Mouse (Mus musculus): ENCODE data around the gene Adamtsl3. TPM values are rescaled to one million over a fixed set of nuclear protein-coding genes. Genes with fewer than 3 reads are reported as not detected.
"Not testable (repeated sequence)": the region's sequence is repeated elsewhere in the genome, so short reads cannot be mapped to it uniquely, and the experiment has no call there.

Gene Adamtsl3
- total RNA-seq, 1 experiment from 2014 or later = not detected

DNA sequence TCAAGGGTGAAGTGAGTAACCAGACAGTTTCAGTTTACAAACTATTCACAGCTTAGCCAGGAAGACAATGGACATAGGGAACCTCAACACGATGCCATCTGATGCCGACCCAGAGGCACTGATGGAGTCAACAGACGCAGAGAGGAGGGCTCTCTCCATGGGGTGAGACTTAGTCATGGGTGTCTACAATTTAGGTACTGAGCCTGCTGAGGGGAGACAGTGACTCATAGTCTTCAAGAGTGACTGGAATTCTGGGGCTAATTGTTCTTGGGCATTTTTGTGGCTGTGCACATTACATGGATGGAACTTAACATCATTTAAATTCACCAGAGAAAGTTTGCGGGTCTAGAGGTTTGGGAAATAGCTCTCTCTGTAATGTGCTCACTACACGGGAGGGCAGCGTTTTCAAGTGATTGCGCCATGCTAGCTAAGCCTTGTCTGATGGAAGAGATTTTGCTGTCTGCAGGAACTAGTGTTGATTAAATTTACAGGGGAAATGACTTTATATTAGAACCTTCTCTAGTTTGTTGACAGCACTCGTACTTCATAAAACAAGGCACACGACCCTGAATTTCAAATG, 70.1 kb downstream of the Adamtsl3 start:
- ATAC-seq (ENCODE audit: extremely low read depth, insufficient number of reproducible peaks, low FRiP score, poor library complexity, severe bottlenecking) = no peak

DNA sequence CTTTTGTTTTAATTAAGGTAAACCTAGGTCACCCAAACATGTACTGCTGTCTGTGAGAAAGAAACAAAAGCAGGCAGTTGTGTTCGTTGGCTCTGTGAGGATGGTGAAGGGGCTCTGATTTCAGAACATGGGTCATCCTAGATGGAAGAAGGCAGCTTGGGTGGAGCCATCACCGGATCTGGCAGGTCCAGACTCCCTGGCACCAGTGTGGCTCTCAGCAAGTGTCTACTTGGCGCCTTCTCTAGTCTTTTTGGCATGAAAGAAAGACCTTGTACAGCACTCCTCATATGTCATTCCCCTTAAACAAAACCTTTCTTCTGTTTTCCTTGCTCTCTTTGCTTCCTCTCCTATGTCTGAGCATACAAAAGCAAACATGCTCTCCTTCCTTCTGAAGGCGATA, 75.5 kb downstream of the Adamtsl3 start:
- ATAC-seq (ENCODE audit: extremely low read depth, insufficient number of reproducible peaks, low FRiP score, poor library complexity, severe bottlenecking) = no peak

DNA sequence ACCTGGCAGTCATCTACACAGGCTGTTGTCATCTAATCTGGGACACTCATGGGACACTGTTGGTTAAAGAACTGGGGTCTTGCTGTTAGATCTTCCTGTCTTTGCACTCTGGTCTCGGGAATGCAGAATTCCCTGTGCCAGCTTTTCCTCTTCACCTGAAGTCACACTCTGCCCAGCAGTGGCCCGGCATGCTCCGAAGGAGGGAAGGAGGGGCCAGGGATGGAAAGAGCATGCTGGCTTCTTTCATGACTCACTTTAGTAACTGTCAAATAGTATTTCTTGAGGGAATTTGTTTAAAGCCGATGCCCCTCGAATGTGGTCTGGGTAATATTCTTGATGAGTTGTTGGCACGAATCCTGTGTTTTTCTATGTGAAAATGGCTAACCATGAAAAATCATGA, 81.2 kb downstream of the Adamtsl3 start:
- ATAC-seq (ENCODE audit: extremely low read depth, insufficient number of reproducible peaks, low FRiP score, poor library complexity, severe bottlenecking) = no peak

DNA sequence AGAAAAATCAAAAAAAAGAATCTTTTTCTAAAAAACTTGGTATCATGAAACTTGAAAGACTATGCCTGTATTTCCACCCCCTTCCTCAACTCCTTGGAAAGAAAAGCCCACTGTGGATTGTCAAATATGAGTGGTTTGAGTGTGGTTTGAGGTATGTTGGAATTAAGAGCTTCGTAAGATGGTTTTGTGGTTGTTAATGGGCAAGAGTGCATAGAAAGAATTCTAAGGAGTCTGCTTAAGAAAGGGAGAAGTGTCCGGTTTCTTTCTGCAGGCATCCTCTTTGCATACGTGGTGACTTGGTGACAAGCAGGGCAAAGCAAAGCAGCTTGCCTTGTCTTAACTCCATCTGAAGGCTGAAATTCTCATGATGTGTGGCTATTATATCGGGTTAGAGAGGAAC, 81.6 kb downstream of the Adamtsl3 start:
- no peak for ATAC-seq (ENCODE audit: extremely low read depth, insufficient number of reproducible peaks, low FRiP score, poor library complexity, severe bottlenecking)

DNA sequence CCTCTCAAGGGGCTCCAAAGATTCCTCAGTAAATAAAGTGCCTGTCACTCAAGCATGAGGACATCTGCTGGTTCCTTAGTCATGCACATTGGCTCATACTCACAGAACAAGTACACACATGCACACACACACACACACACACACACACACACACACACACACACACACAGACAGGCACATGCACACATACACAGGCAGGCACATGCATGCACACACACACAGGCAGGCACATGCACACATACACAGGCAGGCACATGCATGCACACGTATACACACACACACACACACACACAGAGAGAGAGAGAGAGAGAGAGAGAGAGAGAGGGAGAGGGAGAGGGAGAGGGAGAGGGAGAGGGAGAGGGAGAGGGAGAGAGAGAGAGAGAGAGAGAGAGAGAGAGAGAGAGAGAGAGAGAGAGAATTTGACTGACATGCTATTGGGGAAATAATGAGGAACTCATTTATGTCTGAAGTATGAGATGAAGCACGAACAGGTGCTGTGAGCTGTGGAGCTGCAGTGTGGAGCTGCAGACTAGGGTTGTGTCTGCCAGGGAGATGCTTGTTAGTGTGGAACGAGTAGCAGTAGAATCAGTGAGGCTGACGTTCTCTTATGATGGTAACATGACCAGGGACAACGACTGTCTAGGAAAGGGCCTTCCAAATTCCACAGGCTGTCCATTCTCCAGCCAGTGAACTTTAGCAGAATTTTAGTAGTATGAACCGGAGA, 85.0 kb downstream of the Adamtsl3 start:
- not testable (repeated sequence) for ATAC-seq (ENCODE audit: extremely low read depth, insufficient number of reproducible peaks, low FRiP score, poor library complexity, severe bottlenecking)

DNA sequence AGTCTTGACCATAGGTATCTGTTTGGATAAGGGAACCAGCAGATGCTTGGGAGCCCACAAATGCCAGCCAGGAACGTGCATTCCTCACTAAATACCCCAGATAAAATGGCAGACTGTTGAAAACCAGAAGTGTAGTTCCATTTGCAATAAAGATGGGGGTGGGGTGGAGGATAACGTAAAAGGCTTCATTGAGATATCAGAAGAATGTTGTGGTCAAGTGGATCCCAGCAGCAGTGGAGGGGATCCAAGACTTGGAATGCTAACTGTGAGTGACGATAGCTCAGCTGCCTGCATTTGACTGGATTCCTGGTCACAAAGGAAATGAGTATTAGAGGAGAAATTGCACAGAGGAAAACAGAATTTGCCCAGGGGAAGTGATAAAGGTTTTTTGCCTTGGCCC, 87.1 kb downstream of the Adamtsl3 start:
- ATAC-seq (ENCODE audit: extremely low read depth, insufficient number of reproducible peaks, low FRiP score, poor library complexity, severe bottlenecking) = no peak

DNA sequence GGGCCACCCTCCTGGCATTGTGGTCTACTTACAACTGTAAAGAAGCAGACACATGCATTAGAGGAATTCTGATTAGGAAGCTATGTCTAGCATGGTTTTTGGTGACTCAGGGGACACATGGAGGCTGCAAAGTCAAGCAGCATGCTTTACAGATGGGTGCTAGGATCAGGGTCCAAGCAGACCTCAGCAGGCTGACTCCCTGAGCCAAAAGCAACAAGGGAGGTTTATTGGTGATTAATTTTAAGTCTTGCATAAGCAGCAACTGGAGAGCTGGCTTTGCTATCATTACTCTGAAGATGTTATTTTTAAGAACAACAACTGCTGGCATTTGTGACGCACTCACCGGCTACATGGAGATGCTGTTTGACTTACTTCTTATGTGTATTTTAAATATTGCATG, 88.1 kb downstream of the Adamtsl3 start:
- ATAC-seq (ENCODE audit: extremely low read depth, insufficient number of reproducible peaks, low FRiP score, poor library complexity, severe bottlenecking) = no peak

DNA sequence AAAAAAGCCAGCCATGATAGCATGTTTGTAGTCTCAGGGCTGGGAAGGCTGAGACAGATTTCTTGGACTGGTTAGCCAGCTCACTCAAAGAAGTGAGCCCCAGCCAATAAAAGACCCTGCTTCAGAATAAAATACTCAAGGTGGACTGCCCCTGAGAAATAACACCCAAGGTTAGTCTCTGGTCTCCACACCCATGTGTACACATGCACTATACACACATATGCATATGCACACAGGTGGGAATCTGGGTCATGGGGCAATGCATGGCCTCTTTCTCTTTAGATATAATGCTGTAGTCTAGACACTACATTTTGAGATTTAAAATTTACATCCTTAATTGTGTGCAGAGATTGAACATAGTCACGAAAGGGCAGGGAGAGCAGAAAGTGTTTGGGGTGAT, 88.8 kb downstream of the Adamtsl3 start:
- ATAC-seq (ENCODE audit: extremely low read depth, insufficient number of reproducible peaks, low FRiP score, poor library complexity, severe bottlenecking) = no peak

DNA sequence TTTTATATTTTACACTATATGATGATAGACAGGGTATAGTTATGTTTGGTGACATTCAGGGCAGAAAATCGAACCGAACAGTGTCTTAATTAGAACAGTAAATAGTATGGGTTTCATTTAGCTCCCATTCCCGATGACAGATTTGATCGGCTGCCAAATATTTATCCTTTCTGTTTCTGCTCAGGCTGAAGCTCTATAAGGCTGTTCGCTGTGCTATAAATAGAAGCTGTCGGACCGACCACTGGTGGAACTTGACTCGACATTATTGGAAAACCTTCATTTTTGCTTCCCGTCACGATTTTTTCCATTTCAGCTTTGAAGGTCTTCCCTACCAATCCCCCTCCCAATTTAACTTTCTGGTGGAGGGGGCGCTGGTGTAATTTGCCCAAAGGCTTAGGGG, 89.9 kb downstream of the Adamtsl3 start:
- no peak for ATAC-seq (ENCODE audit: extremely low read depth, insufficient number of reproducible peaks, low FRiP score, poor library complexity, severe bottlenecking)

DNA sequence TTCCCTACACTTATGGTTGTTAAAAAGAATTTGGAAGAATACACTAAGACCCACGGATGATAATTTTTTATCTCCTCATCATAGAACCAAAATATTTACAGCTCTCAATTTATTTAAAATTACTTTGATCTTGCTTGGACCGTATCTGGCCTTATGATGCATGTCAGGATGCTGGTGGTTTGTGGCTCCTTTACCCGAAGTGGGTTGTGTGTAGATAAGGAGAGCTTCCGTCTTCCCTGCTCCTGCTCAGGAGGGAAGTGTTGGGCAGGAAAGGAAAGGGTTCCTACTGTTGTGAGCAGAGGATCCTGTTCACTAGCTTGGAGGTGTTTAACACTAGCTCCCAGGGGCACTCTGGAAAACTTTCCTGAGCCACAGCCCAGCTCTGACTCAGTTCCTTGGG, 94.0 kb downstream of the Adamtsl3 start:
- ATAC-seq (ENCODE audit: extremely low read depth, insufficient number of reproducible peaks, low FRiP score, poor library complexity, severe bottlenecking) = no peak

DNA sequence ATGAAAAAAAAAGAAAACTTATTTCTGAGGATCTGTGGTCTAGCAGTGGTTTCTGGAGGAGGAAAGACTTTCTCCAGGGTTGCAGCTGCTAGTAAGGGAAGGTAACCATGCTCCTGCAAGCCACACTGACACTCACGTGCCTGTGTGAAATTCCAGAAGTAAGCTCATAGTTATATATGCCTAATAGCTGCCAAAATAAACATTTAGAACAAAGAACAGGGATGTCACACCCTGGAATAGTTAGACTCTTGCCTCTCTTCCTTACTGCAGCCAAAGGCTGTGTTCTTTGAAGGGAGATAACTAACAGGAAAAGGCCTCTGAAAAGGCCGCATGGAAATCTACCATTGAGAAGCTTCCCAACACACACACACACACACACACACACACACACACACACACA, 96.1 kb downstream of the Adamtsl3 start:
- no peak for ATAC-seq (ENCODE audit: extremely low read depth, insufficient number of reproducible peaks, low FRiP score, poor library complexity, severe bottlenecking)

DNA sequence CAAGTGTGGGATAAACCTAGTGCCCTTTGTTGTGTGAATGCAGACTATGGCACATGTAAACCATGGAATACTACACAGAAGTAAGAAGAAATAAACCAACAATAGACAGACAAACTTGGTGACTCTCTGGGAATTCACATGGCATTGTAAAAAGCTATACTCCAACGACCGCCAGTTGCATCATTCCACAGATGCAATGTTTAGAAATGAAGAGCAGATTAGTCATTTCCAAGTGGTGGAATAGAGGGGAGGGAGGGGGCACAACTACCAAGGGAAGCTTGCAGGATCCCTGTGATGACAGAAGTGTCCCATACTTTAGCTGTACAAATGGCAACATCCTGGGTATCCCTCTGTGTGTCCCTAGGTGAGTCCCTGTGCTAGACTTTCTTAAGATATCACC, 97.7 kb downstream of the Adamtsl3 start:
- no peak for ATAC-seq (ENCODE audit: extremely low read depth, insufficient number of reproducible peaks, low FRiP score, poor library complexity, severe bottlenecking)

DNA sequence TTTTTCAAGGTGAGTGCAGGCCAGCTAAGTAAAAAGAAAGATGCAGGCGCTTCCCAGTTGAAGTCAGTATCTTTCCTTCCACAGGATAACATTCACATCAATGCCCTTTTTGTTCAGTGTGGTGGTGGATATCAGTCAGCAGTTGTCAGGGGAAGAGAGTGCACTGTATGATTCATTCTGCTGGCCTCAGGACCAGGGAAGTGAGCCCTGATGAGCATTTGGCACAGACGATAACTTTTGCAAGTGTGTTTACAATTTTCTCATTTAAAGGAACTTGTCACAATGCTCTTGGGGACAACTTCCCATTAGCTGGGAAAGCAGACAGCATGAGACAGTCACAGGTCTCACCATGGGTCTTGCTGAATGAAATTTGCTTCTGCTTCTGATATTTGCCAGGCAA, 122.9 kb downstream of the Adamtsl3 start:
- no peak for ATAC-seq (ENCODE audit: extremely low read depth, insufficient number of reproducible peaks, low FRiP score, poor library complexity, severe bottlenecking)

DNA sequence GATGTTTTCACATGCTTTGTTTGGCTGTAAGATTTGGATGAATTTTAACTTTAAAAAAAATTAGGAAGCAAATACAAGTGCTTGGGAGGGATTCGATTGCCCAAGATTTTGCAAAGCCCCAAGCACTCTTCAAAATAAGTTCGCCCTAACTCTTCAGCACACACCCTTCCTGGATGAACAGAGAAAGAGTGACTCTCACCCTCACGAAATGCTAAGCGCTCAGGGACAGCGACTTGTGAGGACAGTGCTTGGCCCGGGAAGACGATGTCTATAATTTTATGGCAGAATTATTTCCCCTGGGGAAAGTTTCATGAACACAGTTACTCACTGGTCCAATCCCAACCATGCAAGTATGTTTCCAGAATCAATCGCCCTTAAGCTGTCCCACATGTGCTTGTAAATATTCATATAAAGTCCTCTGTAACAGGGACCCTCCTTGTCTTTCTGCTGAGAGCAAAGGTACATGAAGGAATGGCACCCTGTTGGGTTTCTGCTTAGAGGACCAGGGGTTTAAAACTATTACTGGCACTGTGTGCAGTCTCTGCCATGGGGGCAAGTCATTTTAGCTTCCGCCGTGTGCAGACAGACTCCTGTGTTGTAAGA, 127.5 kb downstream of the Adamtsl3 start:
- ATAC-seq (ENCODE audit: extremely low read depth, insufficient number of reproducible peaks, low FRiP score, poor library complexity, severe bottlenecking) = no peak

DNA sequence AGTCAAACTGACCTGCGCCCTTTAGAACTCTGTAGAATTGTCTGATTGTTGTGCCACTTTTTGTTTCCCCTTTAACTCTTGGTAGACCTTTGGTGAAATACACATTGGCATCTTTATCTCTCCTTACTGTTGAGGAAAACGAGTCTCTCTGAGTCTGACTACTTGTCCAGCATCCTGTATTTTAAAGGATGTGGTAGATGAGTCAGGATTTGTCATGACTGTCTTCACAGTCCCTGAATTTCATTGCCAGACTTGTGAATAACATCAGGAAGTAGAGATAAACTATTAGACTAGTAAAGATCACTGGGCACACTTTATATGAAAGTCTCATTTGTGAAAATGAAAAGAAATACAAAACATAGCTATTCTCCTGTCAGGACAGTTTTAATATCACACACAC, 128.9 kb downstream of the Adamtsl3 start:
- no peak for ATAC-seq (ENCODE audit: extremely low read depth, insufficient number of reproducible peaks, low FRiP score, poor library complexity, severe bottlenecking)

DNA sequence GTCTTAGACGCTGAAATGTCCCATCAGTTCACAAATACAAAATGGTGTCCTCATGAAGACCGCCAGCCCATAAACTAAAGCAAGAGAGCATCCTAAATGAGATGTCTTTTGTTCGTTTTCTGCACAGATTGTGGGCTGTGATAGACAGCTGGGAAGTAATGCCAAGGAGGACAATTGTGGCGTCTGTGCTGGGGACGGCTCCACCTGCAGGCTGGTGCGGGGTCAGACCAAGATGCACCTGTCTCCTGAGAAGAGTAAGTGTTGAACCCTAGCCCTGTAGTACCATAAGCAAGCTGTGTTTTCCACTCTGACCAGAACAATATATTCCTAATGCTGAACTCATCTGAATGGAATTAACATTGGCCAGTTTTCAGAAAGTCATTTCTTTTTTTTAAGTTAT, 129.9 kb downstream of the Adamtsl3 start:
- ATAC-seq (ENCODE audit: extremely low read depth, insufficient number of reproducible peaks, low FRiP score, poor library complexity, severe bottlenecking) = no peak

DNA sequence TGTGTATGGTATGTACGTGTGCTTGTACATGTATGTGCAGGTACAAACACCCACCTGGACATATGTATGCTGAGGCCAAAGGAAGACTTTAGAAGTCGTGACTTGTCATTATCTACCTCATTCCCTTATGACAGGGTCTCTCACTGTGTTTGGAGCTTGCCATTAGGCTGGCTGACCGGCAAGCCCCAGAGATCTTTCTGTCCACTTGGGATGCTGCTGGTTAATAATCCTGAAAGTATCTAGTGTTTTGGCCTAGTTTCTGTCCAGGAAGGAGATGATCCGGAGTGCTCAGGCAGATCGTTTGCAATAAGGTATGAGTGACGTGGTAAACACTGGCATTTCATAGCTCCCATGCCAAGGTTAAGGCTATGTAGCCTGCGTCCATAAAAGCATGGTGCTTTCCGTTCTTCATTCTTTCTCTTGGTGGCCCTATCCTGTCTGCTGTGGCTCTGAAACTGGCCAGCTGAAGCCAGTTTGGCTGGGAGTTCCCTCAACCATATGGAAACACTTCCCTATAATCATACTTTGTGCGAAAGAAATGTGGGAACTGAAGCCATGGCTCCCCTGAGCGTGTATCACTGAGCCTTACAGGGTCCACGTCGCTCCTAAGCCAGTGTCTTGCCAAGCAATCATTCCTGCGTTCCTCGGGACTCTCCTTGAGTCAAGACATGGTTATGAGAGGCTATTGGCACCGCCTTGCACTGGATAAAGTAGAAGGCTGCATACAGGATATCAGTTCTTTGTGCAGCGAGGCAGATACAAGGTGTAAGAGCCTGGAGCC, 141.1 kb downstream of the Adamtsl3 start:
- ATAC-seq (ENCODE audit: extremely low read depth, insufficient number of reproducible peaks, low FRiP score, poor library complexity, severe bottlenecking) = no peak

DNA sequence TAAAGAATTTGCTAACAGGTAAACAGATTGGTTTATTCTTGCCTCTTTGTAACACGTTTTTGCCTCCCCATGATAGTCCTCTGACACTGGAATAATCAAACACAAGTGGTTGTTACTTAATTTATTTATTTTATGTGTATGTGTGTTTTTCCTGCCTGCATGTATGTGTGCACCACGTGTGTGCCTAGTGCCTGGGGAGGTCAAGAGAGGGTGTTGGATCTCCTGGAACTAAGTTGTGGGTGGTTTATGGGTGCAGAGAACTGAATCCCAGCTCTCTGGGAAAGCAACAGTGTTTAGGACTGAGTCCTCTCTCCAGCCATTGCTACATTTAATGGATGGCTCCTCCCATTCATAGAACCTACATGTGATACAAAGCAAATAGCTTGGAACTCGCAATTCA, 143.0 kb downstream of the Adamtsl3 start:
- no peak for ATAC-seq (ENCODE audit: extremely low read depth, insufficient number of reproducible peaks, low FRiP score, poor library complexity, severe bottlenecking)

DNA sequence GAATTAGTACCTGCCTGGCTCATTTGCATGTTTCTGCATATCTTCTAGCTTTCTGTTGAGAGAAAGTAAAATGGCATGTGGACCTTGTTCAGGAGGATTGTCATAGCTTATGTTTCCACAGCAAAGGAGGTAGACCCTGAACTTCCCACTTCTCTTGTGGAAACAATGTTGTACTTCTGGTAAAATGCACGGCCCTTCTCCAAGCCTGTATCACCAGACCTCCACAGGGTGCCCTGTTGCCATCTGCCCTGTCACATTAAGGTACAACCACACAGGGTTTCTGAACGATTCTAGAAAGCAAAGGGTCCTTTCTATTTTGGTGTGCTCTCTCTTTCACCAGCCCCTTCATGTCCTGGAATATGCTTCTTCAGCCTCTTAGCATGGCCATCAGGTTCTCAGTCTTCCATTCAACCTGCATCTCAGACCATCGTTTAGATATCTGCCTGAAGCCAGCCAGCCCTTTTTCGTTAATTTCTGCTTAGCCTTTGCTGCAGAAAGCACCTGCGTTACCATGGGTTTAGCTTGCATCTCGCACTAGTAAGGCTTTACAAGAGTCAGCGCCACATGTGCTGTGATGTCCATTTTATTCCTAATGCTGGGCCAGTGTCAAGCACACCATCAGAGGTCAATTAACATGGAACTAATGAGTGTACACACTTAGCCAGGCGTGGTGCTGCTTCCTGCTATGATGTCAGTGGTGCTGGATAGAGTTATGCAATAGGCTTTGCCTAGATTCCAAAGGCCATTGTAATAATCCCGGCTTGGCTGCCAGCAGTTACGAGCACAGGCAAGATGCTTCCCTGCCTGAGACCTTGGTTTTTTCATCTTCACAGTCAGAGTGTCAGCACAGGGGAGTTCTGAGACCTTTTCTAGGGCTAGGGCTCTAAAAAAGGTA, 143.6 kb downstream of the Adamtsl3 start:
- ATAC-seq (ENCODE audit: extremely low read depth, insufficient number of reproducible peaks, low FRiP score, poor library complexity, severe bottlenecking) = no peak
